Mouse (Mus musculus) hindbrain, embryonic 13.5 days (tissue): ENCODE data around the gene Atf6. TPM values are rescaled to one million over a fixed set of nuclear protein-coding genes. Genes with fewer than 3 reads are reported as not detected.

Experiments used
- ATAC-seq: fragments of 200-750 bp; cut with Nextera tagmentation; 2 replicates; pipeline ENCODE4 v1.8.0; 2017; ENCODE audit warnings: moderate TSS enrichment; ENCODE audit not compliant: low FRiP score
- H3K27ac ChIP-seq: fragments of 300-500 bp; sonication (generic); 2 replicates; pipeline ENCODE4 v1.5.1; 2015; ENCODE audit warnings: inconsistent platforms, mild to moderate bottlenecking, moderate library complexity
- H3K27me3 ChIP-seq: fragments of 300-500 bp; sonication (generic); 2 replicates; pipeline ENCODE4 v1.6.1; 2015; ENCODE audit warnings: mild to moderate bottlenecking, inconsistent platforms
- H3K36me3 ChIP-seq: fragments of 300-500 bp; sonication (generic); 2 replicates; pipeline ENCODE4 v1.6.1; 2015; ENCODE audit warnings: mild to moderate bottlenecking, inconsistent platforms
- H3K4me1 ChIP-seq: fragments of 300-500 bp; sonication (generic); replicated peaks from 2 replicates; pipeline ENCODE4 v1.6.1; 2015; ENCODE audit warnings: inconsistent platforms
- H3K4me2 ChIP-seq: fragments of 300-500 bp; sonication (generic); 2 replicates; pipeline ENCODE4 v1.6.1; 2015; ENCODE audit warnings: inconsistent platforms, mild to moderate bottlenecking, moderate library complexity
- H3K4me3 ChIP-seq: fragments of 300-500 bp; sonication (generic); 2 replicates; pipeline ENCODE4 v1.5.1; 2015; ENCODE audit warnings: mild to moderate bottlenecking, inconsistent platforms
- H3K9ac ChIP-seq: fragments of 300-500 bp; sonication (generic); 2 replicates; pipeline ENCODE4 v1.6.1; 2015; ENCODE audit warnings: mild to moderate bottlenecking, inconsistent platforms
- H3K9me3 ChIP-seq: fragments of 300-500 bp; sonication (generic); 2 replicates; pipeline ENCODE4 v1.6.1; 2016; ENCODE audit warnings: inconsistent platforms
- WGBS: fragments of 180-500 bp; shearing (Covaris S2); methylation state at CpG from one replicate; pipeline ENCODE4 v1.1.7; 2015; 5-methylcytosine and 5-hydroxymethylcytosine counted together
- polyA plus RNA-seq: library from polyadenylated mRNA; unstranded; fragments of >200 nt; fragmentation: Nextera tagmentation; extraction: Ambion mirVana; gene quantifications from 2 replicates; pipeline ENCODE4 v1.2.1, GENCODE M21; 2015

Atf6 gene
- polyA plus RNA-seq = 7.5 and 8.2 TPM in 2 replicates

- peaks cover 22% of the 10 kb centered on the region for H3K4me1 ChIP-seq
- H3K27ac ChIP-seq = peak within 1 kb of the TSS; percentile 82
- WGBS = under 1% methylated on average over 25 of the region's 25 CpGs
- peaks cover 8% of the 10 kb centered on the region; the same call in 1 of the 2 replicates for H3K36me3 ChIP-seq
- H3K9me3 ChIP-seq = no peaks in the 10 kb centered on the region
- peak within 1 kb of the TSS; percentile 85 for H3K4me3 ChIP-seq
- H3K27me3 ChIP-seq = no peaks in the 10 kb centered on the region
- peak within 1 kb of the TSS; percentile 83 for H3K4me2 ChIP-seq
- peak within 1 kb of the TSS; percentile 92 for H3K9ac ChIP-seq
- ATAC-seq = peak; percentile 67
These were observed at the start of gene Atf6 for GRCm38 (mm10) chr1:170867691-170868105. Atf6 (minus strand) TSS chr1:170867771.

DNA sequence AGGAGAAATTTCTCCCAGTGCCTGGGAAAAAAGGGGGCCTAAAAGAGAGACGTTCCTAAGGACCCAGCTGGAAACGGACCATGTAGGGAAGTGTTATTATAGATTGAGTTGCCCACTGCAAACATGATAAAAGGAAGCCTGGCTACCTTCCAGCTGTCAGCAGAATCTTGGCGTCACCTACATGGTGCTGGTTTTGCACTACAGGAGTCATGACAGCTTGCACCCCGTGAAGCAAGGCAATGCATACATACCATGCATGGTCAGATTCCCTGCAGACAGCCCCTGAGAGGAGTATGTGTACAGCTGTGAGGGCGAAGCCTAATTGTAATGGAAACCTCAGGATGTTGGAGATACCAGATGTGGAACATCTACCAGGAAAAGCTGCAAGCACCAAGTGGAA lies 48.1 kb upstream of the Atf6 start:
- Histone ChIP-seq H3K9ac (no peak overlapping the region), H3K4me1 (no peaks in the 10 kb centered on the region), H3K27me3 (peaks cover 4% of the 10 kb centered on the region; the same call in 1 of the 2 replicates), H3K4me2 (no peak overlapping the region), H3K36me3 (no peaks in the 10 kb centered on the region), H3K4me3 (no peak overlapping the region), H3K27ac (no peak overlapping the region), H3K9me3 (no peaks in the 10 kb centered on the region)
- WGBS = 80% methylated on average over 5 of the region's 5 CpGs
- no peak for ATAC-seq

DNA sequence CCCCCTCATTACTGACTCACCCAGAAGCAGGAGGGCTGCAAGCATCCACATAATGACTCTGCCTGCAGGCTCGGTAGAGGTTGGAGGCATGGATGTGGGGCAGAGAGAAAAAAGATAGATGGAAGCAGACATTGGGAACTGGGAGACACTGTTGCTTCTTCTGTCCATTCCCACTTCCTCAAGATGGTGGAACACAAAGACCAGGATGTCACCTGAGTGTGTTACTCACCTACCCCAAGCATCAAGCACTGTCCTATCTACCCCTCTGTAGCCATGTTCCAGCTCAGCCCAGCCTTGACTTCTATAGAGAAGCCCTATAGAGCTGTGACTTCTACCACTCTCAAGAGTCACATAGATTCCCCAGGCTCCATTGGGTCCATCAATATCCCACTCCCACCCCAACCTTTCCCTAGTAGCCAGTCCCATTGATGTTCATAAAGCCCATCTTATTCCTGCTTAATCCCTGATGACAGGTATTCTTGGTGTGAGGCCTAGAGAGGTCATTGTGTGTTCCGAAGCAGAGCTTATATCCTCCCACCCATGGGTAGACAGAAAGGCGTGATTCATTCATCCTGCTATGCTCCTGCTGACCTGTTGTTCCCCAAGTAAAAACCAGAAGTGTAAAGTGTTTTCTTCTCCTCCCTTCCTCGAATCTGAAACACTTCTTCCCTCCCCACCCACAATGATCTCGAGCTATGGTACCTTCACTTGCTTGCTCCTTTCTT lies 45.5 kb upstream of the Atf6 start, which contains the start of gene Fcrlb:
TSS of gene Fcrlb (minus strand) at position 51 of the 725 bp plus-strand sequence.
- Histone ChIP-seq H3K9me3 (no peaks in the 10 kb centered on the region), H3K36me3 (no peaks in the 10 kb centered on the region), H3K27ac (no peak within 1 kb of the TSS), H3K27me3 (peaks cover 29% of the 10 kb centered on the region), H3K4me3 (no peak within 1 kb of the TSS), H3K4me1 (peaks cover 7% of the 10 kb centered on the region), H3K9ac (no peak within 1 kb of the TSS), H3K4me2 (no peak within 1 kb of the TSS)
- ATAC-seq = no peak
- 74% methylated on average over 5 of the region's 5 CpGs for WGBS

- Histone ChIP-seq H3K27ac (no peak overlapping the region), H3K9me3 (no peaks in the 10 kb centered on the region), H3K4me3 (no peak overlapping the region), H3K36me3 (no peaks in the 10 kb centered on the region), H3K4me1 (peaks cover 15% of the 10 kb centered on the region), H3K4me2 (no peak overlapping the region), H3K9ac (no peak overlapping the region), H3K27me3 (peaks cover 39% of the 10 kb centered on the region)
- ATAC-seq = no peak
- WGBS = 88% methylated on average over 11 of the region's 11 CpGs
These were observed 44.5 kb upstream of the Atf6 start for GRCm38 (mm10) chr1:170911907-170912660.

DNA sequence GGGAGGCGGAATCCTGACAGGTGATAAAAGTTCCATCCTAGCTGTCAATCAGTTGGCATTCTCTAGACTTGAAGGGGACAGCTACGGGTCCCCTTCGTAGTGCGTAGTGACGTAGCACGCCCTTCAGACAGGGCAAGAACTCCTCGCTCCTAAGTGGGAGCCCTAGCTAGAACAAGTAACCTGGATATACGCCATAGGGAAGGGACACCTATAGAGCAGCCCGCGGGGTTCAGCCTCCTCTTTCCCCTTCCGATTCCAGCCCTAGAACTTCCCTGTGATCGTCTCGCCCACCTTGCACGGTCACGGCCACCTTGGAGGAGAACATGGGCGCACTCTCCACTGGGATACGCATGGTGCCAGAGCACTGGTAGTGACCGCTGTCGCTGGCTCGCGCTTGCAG lies 40.8 kb upstream of the Atf6 start:
- peak overlapping the region; percentile 77 for H3K9ac ChIP-seq
- WGBS = 2% methylated on average over 21 of the region's 21 CpGs
- H3K36me3 ChIP-seq = no peaks in the 10 kb centered on the region
- peaks cover 69% of the 10 kb centered on the region for H3K27me3 ChIP-seq
- H3K4me3 ChIP-seq = peak overlapping the region; percentile 55
- H3K27ac ChIP-seq = no peak overlapping the region
- peak; percentile 80 for ATAC-seq
- no peaks in the 10 kb centered on the region for H3K9me3 ChIP-seq
- H3K4me1 ChIP-seq = peaks cover 17% of the 10 kb centered on the region
- peak overlapping the region; percentile 85 for H3K4me2 ChIP-seq

DNA sequence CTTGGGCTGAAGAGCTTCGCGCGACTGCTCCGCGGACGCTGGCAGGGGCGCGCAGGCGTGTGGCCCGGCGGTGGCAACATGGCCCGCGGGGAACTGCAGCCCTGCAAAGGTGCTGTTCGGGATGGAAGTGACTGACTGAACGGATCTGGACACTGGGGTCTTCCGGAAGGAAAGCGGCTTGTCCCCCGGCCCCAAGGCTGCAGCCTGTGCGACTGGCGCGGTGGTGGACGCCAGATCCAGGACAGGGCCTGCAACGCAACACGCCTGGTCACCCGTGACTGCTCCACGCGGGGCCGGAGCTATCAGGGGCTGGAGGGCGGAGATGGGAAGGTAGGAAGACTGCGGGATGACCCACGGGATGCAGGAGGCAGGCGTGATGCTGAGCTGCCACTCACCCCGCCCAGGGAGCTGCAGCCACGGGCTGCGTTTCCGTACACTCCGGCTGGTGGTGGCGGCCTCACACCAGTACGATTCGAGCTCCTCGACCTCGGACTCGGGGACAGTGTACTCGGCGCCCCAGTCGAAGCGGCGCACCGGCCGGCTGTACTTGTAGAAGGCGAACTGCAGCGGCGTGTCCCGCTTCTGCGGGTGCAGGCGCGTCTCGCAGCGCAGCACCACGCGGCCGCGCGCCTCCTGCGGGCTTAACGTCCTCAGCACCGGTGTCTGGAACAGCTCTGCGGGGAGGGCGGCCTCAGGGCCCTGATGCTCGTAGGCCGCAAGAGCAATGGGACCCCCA lies 40.1 kb upstream of the Atf6 start:
- ATAC-seq = peak; percentile 85
- Histone ChIP-seq H3K27ac (no peak overlapping the region), H3K9me3 (no peaks in the 10 kb centered on the region), H3K36me3 (no peaks in the 10 kb centered on the region), H3K4me2 (peak overlapping the region; percentile 85), H3K4me1 (peaks cover 17% of the 10 kb centered on the region), H3K4me3 (peak overlapping the region; percentile 55), H3K27me3 (peaks cover 76% of the 10 kb centered on the region), H3K9ac (peak overlapping the region; percentile 77)
- under 1% methylated on average over 71 of the region's 71 CpGs for WGBS

- H3K4me2 ChIP-seq = peak overlapping the region; percentile 85
- no peak; the same call in 1 of the 2 replicates for ATAC-seq
- peaks cover 17% of the 10 kb centered on the region for H3K4me1 ChIP-seq
- H3K27ac ChIP-seq = no peak overlapping the region
- H3K9me3 ChIP-seq = no peaks in the 10 kb centered on the region
- WGBS = 24% methylated on average over 11 of the region's 11 CpGs
- H3K9ac ChIP-seq = peak overlapping the region; percentile 77
- peak overlapping the region; percentile 55 for H3K4me3 ChIP-seq
- peaks cover 81% of the 10 kb centered on the region for H3K27me3 ChIP-seq
- no peaks in the 10 kb centered on the region for H3K36me3 ChIP-seq
These were observed 39.5 kb upstream of the Atf6 start for GRCm38 (mm10) chr1:170907111-170907455.

GRCm38 (mm10) chr1:170903485-170903884 lies 35.9 kb upstream of the Atf6 start:
- Histone ChIP-seq H3K4me1 (peaks cover 14% of the 10 kb centered on the region), H3K27me3 (peaks cover 57% of the 10 kb centered on the region), H3K9ac (no peak overlapping the region), H3K4me2 (no peak overlapping the region), H3K27ac (no peak overlapping the region), H3K4me3 (no peak overlapping the region), H3K36me3 (no peaks in the 10 kb centered on the region), H3K9me3 (no peaks in the 10 kb centered on the region)
- 79% methylated on average over 5 of the region's 5 CpGs for WGBS
- ATAC-seq = no peak

DNA sequence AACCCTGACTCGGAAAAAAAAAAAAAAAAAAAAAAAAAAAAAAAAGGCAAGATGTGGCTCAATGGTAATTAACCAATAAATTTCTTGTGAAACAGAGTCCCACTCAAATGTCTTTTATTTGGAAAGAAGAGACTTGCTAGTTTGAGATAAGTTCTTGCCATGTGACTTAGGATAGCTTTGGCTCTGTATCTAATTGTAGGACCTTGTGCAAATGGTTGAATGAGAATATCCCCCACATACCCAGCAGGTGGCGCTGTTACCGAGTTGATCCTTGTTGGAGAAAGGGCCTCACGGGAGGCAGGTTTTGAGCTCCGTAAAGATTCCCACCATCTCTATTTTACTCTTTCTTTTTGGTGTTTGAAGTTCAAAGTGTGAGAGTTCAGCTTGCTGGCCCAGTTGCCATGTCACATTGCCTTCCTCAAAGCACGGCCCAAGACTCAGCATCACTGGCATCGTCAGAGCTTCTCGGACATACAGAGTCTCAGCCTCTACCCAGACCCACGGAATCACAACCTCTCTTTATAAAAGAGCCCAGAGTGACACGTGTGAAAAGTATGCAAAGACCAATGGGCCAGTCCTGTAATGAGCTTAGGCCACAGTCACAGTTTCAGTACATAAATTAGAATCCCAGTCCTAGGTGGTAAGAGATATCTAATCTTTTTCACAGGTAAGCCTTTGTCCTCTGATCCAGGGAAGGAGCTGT lies 34.1 kb upstream of the Atf6 start:
- no peaks in the 10 kb centered on the region for H3K4me1 ChIP-seq
- no peak overlapping the region for H3K4me3 ChIP-seq
- 0 out of 2 replicates have a peak, but pooled peaks have one; percentile 63 for ATAC-seq
- H3K9ac ChIP-seq = no peak overlapping the region
- H3K36me3 ChIP-seq = no peaks in the 10 kb centered on the region
- peaks cover 42% of the 10 kb centered on the region for H3K27me3 ChIP-seq
- no peaks in the 10 kb centered on the region for H3K9me3 ChIP-seq
- no peak overlapping the region for H3K4me2 ChIP-seq
- no peak overlapping the region for H3K27ac ChIP-seq
- 33% methylated on average over 10 of the region's 10 CpGs for WGBS

- no peak overlapping the region for H3K4me3 ChIP-seq
- WGBS = 42% methylated on average over 10 of the region's 10 CpGs
- no peak overlapping the region for H3K9ac ChIP-seq
- H3K27ac ChIP-seq = no peak overlapping the region
- H3K4me2 ChIP-seq = no peak overlapping the region
- ATAC-seq = peak; percentile 59; the same call in 1 of the 2 replicates
- H3K27me3 ChIP-seq = peaks cover 35% of the 10 kb centered on the region
- H3K36me3 ChIP-seq = no peaks in the 10 kb centered on the region
- H3K9me3 ChIP-seq = no peaks in the 10 kb centered on the region
- no peaks in the 10 kb centered on the region for H3K4me1 ChIP-seq
These were observed 33.4 kb upstream of the Atf6 start for GRCm38 (mm10) chr1:170900799-170901467.

GRCm38 (mm10) chr1:170898413-170899075 lies 31.0 kb upstream of the Atf6 start:
- Histone ChIP-seq H3K4me1 (no peaks in the 10 kb centered on the region), H3K4me2 (no peak overlapping the region), H3K9me3 (no peaks in the 10 kb centered on the region), H3K27ac (no peak overlapping the region), H3K36me3 (no peaks in the 10 kb centered on the region), H3K9ac (no peak overlapping the region), H3K4me3 (no peak overlapping the region), H3K27me3 (peaks cover 15% of the 10 kb centered on the region)
- 75% methylated on average over 16 of the region's 16 CpGs for WGBS
- ATAC-seq = no peak
